Mouse (Mus musculus) brain, embryonic 14.5 days (tissue): ENCODE measurements around the gene Bcl2l1. TPM values are rescaled to one million over a fixed set of nuclear protein-coding genes. Genes with fewer than 3 reads are reported as not detected.

Experiments
- DNase-seq: peaks from one replicate; pipeline ENCODE4 v3.0.0-alpha.2; 2011; ENCODE audit warnings: low read depth
- CTCF ChIP-seq: fragments of 200-500 bp; IDR thresholded peaks from 2 replicates; pipeline ENCODE4 v1.5.1; 2012; ENCODE audit warnings: inconsistent platforms, mild to moderate bottlenecking, moderate library complexity, borderline replicate concordance; ENCODE audit not compliant: insufficient read depth, insufficient read length; ENCODE audit errors: extremely low read depth
- POLR2A ChIP-seq: fragments of 200-500 bp; IDR thresholded peaks from 2 replicates; pipeline ENCODE4 v1.6.1; 2012; ENCODE audit warnings: mild to moderate bottlenecking, inconsistent platforms, borderline replicate concordance; ENCODE audit not compliant: poor library complexity, insufficient read depth, insufficient read length, severe bottlenecking; ENCODE audit errors: extremely low read depth
- polyA plus RNA-seq: library from polyadenylated mRNA; depleted of rRNA; stranded (reverse); fragments of >200 nt; gene quantifications from 2 replicates; pipeline ENCODE4 v1.2.3, GENCODE M21; 2012

Gene Bcl2l1
- polyA plus RNA-seq, 1 experiment, result 129 TPM

DNA sequence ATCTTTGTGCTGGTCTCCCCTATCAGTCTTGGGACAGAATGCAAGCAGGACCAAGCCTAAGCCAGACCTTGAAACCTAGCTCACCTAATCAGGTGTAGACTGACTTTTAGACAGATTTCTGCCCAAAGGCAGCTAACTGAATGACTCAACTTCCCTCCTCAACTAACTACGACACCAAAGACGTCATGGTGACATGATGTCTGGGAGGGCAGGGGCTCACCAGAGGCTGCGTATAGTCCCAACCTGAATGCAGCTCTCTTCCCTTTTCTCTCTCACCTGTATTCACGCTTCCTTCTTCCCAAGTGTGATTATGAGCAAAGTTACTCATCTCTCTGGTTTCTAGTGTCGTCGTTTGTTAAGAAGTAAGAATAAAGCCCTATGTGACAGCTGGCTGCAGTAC, 44.0 kb downstream of the Bcl2l1 start:
- DNase-seq, result no peak
- TF ChIP-seq POLR2A (no peak), CTCF (no peak)

DNA sequence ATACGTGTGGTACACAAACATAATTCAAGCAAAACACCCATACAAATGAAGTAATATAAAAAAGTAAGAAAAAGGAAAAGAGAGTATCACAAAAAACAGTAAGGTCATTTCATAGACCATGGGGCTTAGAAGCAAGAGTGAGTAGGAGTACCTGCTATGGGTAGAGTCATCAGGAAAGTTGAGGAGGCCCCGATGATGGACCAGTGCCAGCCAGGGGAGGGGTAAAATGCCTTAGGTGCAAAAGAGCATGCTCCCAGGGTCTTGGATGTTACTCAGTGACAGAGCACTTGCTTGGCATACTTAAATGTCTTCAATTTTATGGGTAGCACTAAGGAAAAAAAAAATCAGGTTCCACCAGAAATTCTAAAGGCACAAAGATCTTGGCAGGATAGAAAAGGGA, 44.4 kb downstream of the Bcl2l1 start:
- TF ChIP-seq POLR2A (no peak), CTCF (no peak)
- DNase-seq, result no peak

DNA sequence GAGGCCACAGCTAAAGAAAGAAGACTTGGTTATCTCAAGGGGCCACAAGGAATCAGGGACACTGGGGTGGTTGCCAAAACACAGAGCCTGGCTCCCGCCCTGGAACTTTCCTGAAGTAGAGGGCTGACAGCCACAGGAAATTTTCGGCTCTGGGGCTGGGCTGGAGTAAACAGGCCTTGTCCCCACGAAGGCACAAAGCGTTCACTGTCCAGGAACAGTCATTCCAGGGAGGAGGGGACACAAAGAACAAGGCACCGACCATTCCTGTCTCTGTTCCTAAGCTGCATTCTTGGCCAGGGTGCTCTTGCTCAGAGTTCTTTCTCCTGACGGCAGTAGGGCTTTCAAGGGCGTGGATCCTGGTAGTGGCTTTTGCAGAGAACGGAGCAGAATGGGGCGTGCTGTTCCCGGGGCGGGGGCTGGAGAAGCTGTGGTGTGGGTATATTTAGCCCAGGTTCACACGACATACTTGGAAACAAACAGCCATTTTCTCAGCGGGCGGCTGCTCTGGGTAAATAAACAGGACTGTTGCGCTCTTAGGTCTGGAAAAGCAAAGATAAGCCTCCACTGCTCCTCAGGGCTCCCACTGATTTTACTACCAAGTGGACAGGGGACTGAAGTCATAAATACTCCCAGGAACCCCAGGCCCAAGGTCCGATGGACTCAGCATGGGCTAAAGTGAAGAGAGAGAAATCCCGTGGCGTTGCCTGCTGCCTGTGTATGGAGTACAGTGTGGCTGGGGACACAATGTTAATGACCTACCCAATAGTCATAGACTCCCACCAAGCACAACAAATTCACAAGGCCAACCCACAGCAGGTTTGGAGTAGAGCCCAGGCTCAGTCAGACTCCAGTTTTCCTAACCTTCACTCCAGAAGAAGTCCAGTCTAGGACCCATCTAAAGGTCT, 45.8 kb downstream of the Bcl2l1 start:
- TF ChIP-seq POLR2A, result no peak
- TF ChIP-seq CTCF, result no peak
- peak; percentile 53 for DNase-seq

DNA sequence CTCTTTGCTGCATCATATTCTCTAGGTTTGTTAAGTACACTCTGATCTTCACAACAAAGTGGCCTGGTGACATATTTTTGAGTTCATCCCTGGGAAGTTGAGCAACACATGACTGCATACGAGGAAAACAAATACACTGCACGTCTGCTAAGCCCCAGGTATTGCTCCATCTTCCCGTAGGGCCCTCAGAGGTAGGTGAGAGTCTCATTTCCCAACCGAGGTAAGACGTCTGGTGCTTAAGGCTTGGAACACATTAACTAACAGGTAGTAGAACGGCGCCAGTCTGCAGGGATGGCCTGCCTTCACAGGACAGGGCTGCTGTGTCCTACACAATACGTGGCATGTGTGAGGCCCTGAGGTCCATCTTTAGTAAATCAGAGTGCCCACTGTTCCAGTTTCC, 46.9 kb downstream of the Bcl2l1 start:
- DNase-seq, result no peak
- TF ChIP-seq POLR2A (no peak), CTCF (no peak)

DNA sequence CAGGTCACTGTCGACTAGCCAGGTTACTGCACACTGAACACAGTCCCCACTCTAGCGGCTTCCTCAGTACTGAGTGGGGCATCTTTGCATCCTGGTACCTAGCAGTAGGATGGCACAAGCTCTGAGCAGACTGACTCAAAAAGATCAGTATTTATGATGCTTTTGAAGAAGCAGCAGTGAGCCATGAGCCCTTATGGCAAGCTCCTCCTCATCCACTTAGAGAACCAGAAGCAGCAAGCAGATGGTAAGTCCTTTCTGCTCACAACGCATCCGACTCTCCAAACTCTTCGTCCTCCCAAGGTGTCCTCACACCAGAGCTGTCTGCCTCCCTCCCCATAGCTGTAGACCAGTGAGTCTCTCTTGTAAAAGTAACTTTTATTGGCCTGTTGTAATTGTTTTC, 48.3 kb downstream of the Bcl2l1 start:
- no peak for TF ChIP-seq POLR2A
- TF ChIP-seq CTCF, result no peak

DNA sequence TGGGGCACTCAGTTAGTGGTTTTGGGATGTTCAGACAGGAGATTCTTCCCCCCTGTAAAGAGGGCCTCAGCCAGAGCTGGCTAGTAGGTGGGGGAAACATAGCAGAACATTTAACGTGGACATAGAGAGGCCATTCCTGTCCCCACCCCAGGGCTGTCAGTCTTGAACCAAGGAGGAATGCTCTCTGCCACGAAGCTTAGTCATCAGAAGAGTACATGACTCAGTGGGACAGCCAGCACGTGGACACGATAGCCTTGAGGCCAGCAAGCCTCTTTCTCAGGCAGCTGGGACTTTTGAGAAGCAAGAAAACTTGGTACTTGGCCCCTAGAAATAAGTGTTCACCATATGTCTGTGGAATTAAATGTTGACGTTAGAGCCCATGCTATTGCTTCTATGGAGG, 48.9 kb downstream of the Bcl2l1 start:
- no peak for DNase-seq
- TF ChIP-seq CTCF (no peak), POLR2A (no peak)

More for the DNA sequence above, 48.3 kb downstream of the Bcl2l1 start:
- no peak for DNase-seq

DNA sequence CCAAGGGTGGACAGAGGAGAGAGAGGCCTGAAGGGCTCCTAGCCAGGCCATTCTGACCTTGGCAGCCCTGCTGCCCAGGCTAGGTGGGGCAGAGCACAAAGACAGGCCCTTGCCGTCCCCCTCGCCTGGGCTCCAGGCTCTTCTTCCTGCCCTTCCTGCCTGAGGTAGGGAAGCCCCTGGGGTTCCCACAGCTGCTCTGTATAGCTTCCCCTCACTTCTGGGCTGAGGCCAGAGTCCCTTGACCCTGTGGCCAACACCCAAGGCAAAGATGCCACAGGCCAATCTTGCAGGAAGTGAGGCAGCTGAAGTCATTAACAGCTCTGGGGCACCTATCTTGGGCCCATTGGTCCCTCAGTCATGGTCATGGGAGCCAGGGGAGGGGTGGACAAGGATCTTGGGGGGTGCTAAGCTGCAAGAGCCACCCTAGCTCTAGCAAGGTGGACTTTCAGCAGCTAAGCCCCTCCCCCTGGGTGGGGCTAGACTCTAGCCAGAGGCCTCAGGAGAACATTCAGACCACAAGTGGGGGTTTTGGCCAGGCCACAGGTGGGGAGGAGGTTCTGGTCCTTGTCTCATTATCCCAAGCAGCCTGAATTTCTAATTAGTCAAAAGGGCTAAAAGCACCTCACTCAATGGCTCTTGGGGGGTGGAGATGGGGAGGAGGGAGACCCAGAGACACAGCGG, 50.4 kb downstream of the Bcl2l1 start:
- TF ChIP-seq CTCF (no peak), POLR2A (no peak)
- DNase-seq, result no peak

DNA sequence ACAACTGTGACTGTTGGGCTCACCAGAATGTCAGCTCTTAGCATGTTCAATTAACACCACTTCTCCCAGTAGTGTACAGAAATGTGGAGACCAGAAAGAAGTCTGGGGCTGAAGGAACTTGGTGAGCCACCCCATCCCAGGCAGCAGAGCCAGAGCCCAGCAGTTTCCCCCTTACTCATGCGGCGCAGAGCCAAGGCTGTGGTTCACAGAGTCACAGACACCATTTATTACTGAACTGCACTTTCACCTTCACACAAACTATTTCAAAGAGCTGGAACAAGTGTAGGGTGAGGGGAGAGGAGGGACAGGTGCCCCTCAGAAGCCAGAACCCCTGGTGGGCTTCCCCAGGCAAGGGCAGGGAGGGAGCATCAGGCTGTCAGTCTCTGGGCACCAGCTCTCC, 51.1 kb downstream of the Bcl2l1 start:
- TF ChIP-seq POLR2A (no peak), CTCF (no peak)
- DNase-seq, result no peak

DNA sequence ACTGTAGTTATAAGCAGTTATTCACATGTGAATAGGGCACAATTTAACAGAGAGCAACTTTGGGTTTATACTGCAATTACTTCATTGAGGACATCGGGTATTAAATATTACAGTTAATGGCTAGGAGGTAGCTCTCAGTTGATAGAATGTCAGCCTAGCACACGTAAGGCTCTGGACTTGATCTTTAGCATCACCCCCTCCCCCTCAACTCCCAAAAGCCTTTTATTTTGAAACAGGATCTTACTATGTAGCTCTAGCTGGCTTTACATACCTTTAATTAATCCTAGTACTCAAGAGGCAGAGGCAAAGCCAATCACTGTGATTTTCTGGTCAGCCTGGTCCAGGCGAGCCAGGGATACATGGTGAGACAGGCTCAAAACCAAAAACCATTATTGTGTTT, 54.4 kb downstream of the Bcl2l1 start:
- no peak for DNase-seq
- TF ChIP-seq POLR2A (no peak), CTCF (no peak)

DNA sequence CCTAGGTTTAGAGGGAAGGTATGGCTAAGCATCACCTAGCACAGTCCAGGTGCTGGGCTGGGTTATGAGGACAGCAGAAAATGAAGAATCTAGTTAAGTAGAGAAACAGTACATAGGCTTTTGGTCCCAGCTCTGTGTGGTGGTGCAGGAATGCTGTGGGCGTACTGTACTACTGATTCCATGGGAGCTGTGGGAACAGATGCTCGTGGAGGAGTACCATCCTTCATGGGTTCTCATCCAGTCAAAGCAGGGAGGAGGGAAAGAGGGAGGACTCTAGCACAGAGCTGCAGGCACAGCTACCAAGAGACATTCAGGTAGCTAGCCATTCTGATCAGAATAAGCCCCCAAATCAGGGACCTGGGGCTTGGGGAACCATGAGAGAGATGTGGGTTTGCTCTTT, 55.1 kb downstream of the Bcl2l1 start:
- no peak for TF ChIP-seq POLR2A
- TF ChIP-seq CTCF, result no peak
- no peak for DNase-seq

DNA sequence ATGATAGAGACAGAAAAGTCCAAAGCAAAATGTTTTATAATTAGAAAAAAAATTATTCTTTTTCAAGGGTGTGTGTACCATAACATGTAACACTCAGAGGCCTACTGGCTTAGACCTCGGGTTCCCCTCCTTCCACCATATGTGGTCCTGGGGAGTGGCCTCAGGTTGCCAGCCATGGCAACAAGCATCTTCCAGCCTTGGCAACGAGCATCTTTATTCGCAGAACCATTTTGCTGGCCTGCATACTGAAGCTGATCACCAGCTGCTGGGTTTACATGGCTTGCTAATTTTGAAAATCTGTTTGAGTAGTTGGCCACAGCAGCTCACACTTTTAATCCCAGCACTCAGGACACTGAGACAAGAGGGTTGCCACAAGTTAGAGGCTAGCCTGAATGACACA, 55.5 kb downstream of the Bcl2l1 start:
- TF ChIP-seq CTCF (no peak), POLR2A (no peak)
- DNase-seq, result no peak
